Mouse (Mus musculus) cerebellum, adult 11-12 months (tissue): ENCODE measurements around the gene Arsg.
"Not testable (repeated sequence)": the region's sequence is repeated elsewhere in the genome, so short reads cannot be mapped to it uniquely, and the experiment has no call there.

Experiments
- DNase-seq: peaks from one replicate; pipeline ENCODE4 v3.0.0; 2022

Arsg gene

DNA sequence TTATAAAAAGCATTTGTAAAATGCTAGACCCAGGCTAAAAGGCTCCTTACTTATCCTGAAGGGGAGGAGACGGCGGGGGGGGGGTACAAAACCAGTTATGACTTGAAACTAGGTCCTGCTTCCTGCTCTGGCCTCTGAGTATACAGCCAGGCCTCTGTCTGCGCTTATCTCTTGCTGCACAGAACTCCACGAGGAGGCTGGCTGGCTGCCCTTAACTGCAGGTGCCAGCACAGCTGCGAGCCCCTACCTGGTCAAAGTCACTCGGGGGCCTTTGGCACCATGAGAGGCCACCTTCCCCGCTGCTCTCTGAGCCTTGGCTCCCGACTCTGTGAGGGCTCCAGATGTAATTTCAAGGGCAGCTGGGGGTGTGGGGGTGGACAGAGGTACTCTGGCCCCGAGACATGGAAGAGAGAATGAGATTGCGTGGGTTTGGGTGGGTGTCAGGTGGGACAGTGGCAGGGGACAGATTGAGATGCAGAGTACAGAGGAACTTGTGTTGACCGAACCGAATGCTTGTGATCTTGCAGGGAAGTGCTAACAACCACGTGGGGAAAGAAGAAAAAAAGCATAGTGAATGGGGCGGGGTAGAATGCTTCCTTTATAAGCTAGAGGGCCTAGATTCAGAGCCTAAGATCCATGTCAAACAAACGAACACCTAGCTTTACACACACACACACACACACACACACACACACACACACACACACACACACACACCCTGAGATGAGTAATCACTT is 114.6 kb downstream of the Arsg start:
- DNase-seq: no peak

DNA sequence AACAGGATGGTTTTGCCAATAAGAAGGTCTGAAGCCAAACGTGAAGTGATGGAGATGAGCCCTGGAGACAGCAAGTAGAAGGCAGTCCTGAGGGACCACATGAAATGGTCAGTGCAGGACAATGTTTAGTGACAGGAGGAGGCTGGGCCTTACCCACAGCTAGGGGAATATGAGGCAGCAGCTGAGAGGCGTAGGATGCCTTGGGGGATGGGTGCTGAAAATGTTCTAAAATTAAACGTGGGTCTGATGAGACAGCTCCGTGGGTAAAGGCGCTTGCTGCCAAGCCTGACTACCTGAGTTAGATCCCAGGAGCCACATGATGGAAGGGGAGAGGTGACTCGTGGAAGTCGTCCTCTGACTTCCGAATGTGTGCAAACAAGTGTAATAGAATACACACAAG is 116.8 kb downstream of the Arsg start:
- DNase-seq: no peak

DNA sequence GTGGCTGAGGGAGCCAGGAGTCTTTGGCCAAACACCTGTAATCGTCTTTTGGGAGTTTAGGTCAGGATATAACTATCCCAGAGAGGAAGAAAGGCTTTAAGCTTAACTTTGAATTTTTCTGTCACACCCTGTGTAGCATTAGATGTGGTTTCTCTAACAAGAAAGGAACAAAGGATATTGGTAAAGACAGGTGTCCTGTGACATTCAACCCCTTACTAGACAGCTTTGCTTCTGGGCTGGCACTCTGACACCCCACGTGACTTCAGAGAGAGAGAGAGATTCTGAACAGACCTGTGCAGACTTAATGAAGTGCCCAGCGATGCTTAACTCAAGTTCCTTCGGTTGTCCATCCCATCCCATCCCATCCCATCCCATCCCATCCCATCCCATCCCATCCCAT is 118.3 kb downstream of the Arsg start:
- no peak for DNase-seq

DNA sequence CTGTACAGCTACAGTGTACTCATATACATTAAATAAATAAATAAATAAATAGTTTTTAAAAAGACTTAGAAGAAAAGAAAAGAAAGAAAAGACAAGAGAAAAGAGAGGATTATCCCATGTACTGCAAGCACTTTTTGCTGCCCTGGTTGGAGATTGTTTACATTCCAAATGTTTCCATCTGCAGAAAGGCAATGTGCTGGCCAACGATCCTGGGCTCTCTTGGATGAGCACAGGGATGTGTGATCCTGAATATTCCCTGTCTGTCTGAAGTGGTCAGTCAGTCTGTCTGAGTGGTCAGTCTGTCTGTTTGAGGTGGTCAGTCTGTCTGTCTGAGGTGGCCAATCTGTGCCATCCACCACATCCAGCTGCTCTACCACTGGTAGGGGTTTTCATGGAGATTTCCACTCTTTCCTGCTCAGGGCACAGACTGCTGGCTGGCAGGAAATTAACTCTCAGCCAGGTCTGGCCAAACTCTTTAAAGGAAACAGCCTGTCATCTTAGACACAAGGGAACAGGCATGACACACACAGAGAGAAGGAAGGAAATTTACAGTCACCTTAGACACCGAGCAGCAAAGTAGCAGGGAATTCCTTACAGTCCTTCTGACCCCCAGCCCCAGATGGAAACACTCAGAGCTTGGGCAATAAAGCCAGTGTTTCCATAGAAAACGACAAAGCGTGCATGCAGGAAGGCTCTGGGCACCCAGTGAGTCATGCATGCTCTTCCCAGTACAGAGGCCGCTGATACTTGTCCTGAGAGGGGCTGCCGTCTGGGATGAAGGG is 120.2 kb downstream of the Arsg start:
- DNase-seq: no peak

DNA sequence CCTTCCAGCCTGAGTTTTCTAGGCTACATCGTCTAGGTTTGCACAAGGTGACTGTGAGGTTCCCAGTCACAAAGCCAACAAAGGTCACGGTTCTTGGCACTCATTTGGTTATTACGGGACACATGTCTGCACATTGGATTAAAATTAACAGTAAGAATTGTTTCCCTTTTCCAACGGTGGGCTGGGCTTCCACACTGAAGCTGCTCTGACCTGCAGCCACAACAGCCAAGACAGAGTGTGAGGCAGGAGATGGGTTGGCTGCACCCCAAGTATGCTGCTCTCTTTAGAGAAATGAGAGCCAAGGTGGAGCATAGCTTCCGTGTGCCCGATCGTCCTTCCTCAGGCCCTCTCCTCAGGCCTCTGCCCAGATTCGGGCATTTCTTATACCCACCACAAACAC is 121.6 kb downstream of the Arsg start:
- DNase-seq: no peak

DNA sequence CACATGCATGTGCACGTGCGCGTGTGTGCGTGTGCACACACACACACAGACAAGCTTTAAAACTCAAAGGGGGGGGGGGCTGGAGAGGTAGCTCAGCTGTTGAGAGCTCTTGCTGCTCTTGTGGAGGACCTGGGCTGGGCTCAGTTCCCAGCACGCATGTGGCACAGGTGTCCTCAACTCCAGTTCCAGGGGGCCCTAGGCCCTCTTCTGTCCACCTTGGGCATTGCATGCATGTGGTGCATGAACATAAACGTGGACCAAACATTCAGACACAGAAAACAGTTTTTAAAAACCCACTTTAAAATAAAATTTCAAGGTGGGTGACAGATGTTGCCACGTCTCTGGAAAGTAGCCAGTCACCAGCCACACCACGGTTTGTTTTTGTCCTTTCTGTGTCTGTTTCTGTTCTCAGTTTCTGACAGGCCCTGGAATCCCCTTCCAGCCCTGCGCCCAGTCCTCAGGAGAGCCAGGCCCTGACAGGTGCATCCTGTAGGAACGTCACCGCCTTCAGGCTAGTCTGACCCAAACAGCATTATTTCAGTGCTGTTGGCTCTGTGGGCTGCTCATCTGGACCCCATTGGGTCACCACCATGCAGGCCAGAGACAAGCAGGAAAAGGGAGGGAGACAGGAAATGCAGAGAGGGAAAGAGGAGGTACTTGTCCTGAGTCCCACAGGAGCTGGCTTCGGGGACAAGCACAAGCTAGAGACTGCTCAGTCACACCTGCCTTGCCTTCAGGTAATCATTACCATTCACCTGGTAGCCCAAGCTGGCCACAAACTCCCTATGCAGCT is 125.8 kb downstream of the Arsg start:
- DNase-seq: no peak

DNA sequence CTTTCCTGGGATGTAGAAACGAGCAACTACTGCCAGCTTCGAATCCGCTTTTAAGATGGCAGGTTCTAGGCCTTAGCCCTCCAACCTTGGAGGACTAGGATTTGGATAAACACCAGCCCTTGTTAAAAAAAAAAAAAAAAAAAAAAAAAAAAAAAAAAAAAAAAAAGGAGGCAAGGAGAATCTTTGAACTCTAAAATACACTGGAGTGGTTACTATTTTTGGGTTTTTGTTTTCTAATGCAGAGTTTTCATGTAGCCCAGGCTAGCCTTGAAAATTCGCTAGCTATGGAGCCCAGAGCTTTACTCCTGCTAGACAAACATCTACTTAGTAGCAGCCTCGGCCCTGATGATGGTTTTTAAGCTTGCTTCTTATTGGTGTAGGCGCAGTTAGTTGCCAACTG is 134.4 kb downstream of the Arsg start:
- no peak for DNase-seq

DNA sequence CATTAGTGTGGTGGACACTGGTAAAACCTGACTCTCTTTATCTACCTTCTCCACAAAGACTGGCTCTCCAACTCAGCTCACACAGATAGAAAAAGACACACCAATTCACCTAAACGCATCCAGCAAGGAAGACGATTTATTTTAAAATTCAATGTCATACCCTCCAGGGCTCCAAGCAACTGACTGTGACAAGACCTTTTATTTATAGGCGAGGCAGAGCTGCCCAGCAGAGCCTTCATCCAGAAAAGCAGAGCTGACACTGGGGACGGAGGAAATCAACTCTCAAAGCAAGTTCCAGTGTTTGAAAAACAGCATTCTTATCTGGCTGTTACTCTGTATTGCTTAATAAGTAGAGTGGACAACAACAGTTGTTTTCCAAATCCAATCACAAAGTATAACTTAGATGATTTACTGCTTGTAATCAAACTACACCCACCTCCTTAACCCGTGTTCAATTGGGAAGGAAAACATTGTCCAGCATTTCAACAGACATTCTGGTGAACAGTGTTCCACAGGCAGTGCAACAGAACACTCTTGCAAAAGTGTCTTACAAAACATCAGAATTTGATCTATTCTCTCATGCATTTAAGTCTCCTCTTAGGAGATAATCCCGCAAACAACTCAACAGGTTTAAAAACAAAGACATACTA is 135.9 kb downstream of the Arsg start:
- no peak for DNase-seq

DNA sequence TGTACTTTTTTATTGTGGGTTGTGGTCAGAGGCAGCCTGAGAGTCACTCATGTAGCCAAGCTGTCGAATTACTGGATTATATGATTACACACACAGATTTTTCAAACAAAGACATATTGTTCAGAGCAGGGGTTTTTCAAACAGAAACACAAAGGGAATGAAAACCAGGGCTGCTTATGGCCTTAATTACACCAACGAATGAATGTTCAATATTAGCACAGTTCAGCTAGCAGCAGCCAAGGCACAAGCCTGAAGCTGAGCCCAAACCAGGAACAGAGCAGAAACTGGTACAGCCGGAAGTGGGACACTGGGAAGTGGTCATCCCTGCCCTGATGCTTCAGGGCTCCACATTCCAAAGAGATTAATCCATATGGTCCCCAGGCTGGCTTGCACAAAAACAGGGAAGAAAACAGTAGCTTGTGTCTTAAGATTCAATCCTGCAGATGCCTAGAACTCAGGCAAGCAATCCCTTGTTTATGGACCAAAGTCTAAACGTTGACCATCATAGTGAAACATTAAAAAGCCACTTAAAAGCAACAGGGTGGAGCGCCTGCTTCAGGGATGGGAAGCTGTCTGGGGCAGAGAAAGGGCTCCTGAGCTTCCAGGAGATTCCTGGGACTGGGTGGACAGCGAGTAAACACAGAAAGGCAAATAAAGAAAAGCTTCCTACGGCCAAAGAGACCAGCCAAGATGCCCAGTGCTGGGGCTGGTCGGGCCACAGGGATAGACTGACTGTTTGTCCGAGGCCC is 137.0 kb downstream of the Arsg start:
- no peak for DNase-seq

DNA sequence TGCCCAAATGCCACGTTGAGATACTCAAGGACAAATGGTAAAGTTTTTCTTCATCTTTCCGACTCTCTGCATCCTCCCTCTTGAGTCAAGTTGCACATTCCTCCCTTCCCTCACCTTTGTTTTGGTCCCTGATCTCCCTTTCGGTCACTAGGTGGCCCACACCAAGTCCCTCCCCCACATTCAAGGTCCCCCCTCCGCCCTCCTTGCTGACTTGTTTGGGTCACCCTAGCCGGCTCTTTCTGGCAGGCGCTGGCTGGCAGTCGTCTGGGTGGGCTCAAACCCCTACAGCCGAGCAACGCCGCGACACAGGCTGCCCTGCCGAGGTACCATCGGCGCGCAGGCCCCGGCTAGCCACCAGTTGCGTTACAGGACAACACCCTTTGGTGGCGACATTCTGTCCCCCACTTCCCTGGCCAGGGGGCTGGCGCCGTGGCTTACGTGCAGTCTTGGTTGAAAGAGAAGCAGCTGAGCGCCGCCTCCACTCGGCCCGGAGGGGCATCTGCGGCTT is 137.7 kb downstream of the Arsg start:
- DNase-seq: no peak

DNA sequence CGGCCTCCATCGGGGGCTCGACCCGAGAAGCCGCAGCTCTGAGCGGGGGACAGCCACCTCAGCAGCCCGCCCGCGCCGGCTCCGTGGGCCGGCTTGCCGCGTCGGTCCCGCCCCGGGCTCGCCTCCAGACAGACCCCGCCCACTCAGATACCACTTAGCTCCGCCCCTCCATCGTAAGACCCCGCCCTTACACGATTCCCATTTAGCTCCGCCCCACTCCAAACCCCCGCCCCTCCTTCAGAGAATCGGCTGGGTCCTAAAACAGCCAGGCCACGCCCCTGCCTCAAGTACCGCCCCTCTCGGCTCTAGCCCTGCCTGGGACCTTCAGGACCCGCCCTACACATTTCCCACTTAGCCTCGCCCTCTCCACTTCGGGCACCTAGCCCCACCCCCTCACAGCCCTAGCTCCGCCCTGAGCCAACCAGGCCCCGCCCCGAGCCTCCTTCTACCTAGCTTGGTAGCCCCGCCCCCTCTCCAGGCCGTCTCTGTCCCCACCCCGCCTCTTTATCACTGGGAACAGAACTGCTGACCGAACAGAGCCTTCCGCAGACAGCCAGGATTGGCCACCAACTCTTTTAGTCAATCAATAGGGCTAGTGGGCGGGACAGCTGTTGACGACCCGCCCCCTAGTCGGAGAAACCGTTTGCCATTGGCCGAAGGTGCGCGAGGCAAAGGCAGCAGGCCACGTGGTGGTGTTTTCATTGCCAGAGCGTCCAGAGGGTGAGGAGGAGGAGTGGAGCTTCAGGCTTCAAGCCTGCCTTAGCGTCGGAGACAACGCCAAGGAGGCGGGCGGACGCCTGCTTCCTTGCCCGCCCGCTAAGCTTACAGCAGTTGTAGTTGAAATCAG is 138.4 kb downstream of the Arsg start, which contains the start of gene Wipi1:
Gene Wipi1 (minus strand): TSS at position 665 of the 847 bp plus-strand sequence.
- peak; percentile 98 for DNase-seq

DNA sequence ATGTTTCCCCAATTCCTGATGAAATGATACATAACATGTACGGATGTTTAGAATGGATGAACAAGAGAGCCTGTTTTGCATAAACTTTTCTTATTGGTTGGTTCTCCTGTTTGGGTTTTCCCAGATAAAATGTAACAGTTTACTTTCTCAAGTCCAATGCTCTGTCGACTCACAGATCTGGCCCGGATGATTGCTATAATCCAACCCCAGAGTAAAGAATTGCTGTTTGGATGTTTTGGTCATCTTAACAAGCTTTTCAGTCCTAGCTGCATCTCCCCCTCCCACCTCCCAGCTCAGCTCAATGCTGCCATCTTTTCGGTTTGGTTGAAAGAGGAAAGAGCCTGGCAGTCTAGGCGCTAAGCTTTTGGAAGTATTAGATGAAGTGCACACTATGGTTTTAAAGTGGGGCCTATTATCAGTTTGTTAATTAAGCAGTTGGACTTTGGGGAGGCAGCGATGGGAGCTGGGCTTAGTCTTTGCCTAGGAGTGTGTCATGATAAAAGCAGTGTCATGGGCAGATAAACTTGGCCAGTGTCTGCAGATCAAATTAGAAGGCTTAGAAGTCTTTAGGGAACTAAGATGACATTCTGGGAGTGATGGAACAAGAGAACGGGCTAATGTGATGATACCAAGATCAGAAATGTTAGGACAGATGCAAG is 139.8 kb downstream of the Arsg start:
- DNase-seq: no peak

DNA sequence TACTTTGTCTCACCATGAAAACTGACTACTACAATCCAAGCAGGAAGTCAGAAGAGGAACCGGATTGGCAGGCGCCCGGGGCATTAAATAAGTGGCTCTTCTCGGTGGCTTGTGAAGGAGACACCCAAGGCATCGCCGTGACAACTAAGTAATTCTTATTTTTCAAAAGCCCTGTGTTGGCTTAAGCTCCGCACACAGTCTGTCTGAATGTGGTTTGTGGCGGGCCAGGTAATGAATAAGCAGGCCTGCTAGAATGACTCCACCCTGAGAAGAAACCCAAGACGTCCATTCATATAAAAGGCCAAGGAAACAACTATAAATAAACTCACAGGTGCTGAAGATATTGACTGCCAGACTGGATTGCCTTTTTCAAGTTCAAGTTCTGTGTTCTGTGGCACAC is 142.1 kb downstream of the Arsg start:
- DNase-seq: no peak

DNA sequence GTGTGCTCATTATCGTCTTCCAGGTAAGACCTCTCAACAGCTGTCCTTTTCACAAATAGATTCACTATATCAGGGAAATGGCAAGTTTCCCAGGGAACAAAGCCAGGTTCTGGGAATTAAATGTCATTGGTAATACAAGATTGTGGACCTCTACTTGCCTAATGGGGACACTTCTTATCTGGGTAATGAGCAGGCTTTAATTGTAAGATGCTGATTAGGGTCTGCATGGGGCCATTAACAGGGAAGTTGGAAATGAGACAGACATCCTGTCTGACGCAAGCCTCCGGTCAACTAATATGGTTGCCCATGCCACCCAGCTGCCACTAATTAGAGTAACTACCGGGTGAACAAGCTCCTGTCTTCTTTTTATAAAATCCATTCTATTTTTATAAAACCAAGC is 143.2 kb downstream of the Arsg start:
- DNase-seq: no peak

DNA sequence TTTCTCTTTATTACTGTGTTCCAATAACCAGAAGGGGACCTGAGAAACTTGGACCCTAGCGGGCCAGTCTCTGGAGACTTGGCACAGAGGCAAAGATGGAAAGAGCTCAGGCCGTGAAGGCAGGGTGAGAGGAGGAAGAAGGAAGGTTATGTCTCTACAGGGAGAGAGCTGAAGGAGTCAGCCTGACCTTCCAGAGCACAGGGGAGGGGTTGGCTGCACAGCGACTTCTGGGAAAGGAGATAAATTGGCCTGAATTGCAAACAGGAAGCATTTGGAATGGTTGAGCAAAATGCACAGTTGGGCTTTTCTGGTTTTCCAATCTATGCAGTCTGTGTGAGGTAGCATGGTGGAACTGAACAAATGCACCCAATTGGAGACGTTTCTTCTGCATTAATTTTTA is 143.6 kb downstream of the Arsg start:
- no peak for DNase-seq

DNA sequence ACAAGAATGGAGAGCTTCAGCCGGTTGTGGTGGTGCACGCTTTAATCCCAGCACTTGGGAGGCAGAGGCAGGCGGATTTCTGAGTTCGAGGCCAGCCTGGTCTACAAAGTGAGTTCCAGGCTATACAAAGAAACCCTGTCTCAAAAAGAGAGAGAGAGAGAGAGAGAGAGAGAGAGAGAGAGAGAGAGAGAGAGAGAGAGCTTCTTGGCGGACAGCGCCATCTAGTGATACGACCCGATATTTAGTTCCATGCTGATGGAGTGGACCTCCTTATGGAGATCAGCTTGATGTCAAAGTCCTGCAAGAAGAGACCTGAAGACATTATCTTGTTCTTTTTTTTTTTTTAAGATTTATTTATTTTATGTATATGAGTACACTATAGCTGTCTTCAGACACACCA is 145.9 kb downstream of the Arsg start:
- not testable (repeated sequence) for DNase-seq

DNA sequence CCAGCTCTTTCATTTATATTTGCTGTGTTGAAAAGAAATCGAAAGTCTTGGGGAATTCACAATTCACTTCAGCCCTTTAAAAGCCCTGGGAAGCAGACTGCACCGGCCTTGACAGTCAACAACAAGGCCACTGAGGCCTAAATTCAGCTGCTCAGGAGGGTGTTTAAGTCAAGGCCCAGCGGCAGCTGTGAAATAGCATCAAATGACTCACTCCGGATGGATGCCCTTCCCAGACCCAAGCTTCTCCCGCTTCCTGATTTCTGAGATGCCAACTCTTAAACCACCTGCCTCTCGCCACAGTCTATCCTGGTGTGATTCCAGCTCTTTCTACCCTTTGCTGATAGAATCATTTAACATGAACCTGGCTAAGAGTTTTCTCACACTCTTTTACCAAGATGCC is 147.2 kb downstream of the Arsg start:
- DNase-seq: no peak

DNA sequence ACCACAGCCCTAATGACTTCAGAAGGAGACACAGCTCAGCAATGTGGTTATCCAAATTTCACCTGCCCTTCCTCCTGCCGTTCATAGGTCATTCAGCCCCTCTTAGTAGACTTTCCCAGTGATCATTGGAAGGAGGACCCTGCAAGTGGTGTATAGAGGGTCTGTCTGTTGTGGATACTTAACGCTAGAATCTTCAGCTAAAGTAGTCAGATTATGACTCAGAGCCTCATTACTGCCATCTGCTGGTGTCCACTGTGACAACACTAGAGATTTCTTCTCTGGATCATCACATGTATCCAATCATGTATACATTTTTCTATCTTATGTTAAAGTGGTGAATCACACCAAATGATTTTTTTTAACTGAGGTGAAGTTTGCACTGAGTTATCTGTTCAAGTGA is 148.0 kb downstream of the Arsg start:
- no peak for DNase-seq

DNA sequence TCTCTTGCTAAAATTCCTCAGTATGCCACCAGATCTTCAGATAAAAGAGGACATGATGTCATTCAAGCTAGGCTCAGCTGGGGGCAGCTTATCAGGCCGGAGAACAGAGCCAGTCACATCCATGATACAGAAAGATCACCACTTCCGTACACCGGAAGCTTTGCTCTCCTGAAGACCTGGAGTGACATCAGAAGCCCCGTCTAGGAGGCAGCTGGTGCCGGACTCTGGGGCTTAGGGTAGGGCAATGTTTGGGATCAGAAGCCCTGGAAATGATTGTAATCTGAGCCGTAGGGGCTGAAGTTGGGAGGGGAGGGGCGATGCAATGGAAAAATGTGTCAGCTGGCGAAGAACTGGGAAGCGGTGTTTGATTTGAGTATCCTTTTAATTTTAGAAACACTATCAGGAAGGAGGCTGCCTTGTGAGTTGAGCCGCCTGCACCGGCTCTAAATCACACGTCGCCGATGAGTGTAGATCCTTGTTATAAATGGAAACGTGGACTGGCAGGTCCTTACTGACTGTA is 149.4 kb downstream of the Arsg start:
- DNase-seq: no peak
